Mouse (Mus musculus): ENCODE measurements around the gene Eepd1. TPM values are rescaled to one million over a fixed set of nuclear protein-coding genes. Genes with fewer than 3 reads are reported as not detected.

The Eepd1 gene
- polyA plus RNA-seq, 1 experiment from 2014 or later = 6.0 TPM

DNA sequence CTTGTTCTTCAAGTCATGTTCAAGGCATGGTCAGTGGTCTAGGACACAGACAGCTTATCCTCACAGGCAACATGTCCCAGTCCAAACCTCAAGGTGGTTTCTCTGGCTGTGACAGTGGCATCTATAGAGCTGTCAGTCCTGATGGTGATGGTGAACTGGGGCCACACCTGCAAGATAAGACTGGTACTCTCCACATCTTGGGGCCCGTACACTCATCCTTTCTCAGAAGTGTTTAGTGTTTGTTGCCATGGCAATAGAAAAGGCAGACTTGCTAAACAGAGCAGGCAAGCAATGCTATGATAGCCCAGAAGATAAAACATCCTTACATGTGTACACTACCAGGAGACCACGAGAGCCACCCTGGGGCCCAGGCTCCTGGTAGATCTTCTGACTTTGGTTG, 107.2 kb downstream of the Eepd1 start:
- no peak for DNase-seq (ENCODE audit: low spot score)
- Histone ChIP-seq H3K27me3 (replicated peaks; ENCODE audit: control insufficient read depth, insufficient read depth, low read length) (no peaks in the 10 kb centered on the region), H3K9ac (ENCODE audit: low read length) (no peak overlapping the region), H3K4me1 (replicated peaks; ENCODE audit: control insufficient read depth, insufficient read depth, low read length) (peaks cover 11% of the 10 kb centered on the region; the same call in 1 of the 2 replicates), H3K4me3 (ENCODE audit: low read depth, low read length) (no peak overlapping the region), H3K4me2 (ENCODE audit: low read length) (no peak overlapping the region), H3K36me3 (ENCODE audit: control insufficient read depth, insufficient read depth, low read length) (no peaks in the 10 kb centered on the region), H3K27ac (ENCODE audit: low read depth) (no peak overlapping the region), H3K9me3 (ENCODE audit: control insufficient read depth, low read length) (no peaks in the 10 kb centered on the region)
- ATAC-seq (replicated peaks; ENCODE audit: low FRiP score, low TSS enrichment, low read depth) = no peak
- 80% methylated on average over 2 of the region's 2 CpGs for WGBS

DNA sequence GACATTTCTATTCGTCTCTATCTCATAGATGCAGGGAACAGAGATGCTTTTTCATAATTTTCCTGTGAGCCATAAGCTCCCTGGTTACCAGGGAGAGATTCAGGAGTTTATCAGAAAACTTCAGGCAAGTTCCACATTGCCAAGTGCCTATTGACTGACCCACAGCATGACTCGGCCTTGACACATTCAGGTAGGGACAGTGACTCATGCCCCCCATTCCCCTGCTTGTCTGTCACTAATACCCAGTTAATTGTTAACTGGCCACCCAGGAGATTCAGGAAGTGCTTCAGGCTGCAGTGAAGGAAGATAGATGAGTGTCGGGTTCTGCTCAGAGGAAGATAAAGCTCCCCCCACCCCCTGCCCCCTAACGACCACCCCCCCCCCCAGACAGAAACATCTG, 109.4 kb downstream of the Eepd1 start:
- no peak overlapping the region for H3K9ac ChIP-seq (ENCODE audit: low read length)
- peaks cover 11% of the 10 kb centered on the region; the same call in 1 of the 2 replicates for H3K4me1 ChIP-seq (replicated peaks; ENCODE audit: control insufficient read depth, insufficient read depth, low read length)
- DNase-seq (ENCODE audit: low spot score) (no peak), ATAC-seq (replicated peaks; ENCODE audit: low FRiP score, low TSS enrichment, low read depth) (peak; percentile 26; the same call in 1 of the 2 replicates)
- no peaks in the 10 kb centered on the region for H3K36me3 ChIP-seq (ENCODE audit: control insufficient read depth, insufficient read depth, low read length)
- no peaks in the 10 kb centered on the region for H3K27me3 ChIP-seq (replicated peaks; ENCODE audit: control insufficient read depth, insufficient read depth, low read length)
- no peaks in the 10 kb centered on the region for H3K9me3 ChIP-seq (ENCODE audit: control insufficient read depth, low read length)
- H3K4me3 ChIP-seq (ENCODE audit: low read depth, low read length) = no peak overlapping the region
- H3K4me2 ChIP-seq (ENCODE audit: low read length) = no peak overlapping the region
- WGBS = 41% methylated on average over 4 of the region's 4 CpGs
- H3K27ac ChIP-seq (ENCODE audit: low read depth) = no peak overlapping the region

DNA sequence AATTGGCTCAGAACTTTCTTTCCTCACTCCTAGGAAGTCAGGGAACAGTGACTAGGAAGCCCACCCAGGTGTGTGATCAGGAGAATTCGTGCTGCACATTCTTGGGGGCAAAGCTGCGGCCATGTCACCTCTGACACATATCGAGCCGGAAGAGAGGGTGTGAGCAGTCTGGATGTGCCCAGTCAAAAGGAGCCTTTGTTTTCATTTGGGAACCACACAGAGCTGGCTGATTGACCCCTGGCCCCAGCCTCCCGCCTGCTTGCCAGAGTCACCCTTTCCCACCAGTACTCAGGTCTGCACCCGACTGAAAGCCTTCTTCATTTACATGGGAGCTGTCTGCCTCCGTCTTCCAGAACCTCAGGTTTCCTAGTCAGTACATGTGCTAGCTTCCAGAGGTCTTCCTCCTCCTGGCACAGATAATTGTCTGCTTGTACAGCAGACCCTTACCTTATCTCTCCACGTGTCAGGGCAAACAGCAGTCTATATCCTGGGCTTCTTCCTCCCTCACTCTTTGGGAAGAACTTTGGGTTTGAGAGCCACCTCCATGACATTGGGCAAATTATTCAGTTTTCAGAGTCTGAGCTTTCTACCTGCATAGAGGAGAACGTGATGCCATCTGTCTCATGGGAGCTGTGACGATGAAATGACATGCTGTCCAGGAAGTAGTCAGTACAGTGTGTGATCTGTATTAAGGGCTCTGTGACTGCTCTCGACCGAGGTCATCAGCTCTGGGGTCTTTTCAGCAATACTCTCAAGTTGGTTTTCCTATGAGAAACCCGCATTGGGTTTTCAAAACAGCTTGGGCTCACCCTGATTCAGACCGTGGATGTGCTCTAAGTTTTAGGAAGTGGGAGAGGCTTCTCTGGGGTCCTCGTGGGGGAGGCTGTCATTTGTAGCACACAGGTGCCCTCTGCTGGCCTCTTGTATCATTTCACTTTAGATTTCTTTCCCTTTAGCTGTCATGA, 110.3 kb downstream of the Eepd1 start:
- no peaks in the 10 kb centered on the region for H3K9me3 ChIP-seq (ENCODE audit: control insufficient read depth, low read length)
- H3K4me1 ChIP-seq (replicated peaks; ENCODE audit: control insufficient read depth, insufficient read depth, low read length) = peaks cover 11% of the 10 kb centered on the region; the same call in 1 of the 2 replicates
- H3K27me3 ChIP-seq (replicated peaks; ENCODE audit: control insufficient read depth, insufficient read depth, low read length) = no peaks in the 10 kb centered on the region

DNA sequence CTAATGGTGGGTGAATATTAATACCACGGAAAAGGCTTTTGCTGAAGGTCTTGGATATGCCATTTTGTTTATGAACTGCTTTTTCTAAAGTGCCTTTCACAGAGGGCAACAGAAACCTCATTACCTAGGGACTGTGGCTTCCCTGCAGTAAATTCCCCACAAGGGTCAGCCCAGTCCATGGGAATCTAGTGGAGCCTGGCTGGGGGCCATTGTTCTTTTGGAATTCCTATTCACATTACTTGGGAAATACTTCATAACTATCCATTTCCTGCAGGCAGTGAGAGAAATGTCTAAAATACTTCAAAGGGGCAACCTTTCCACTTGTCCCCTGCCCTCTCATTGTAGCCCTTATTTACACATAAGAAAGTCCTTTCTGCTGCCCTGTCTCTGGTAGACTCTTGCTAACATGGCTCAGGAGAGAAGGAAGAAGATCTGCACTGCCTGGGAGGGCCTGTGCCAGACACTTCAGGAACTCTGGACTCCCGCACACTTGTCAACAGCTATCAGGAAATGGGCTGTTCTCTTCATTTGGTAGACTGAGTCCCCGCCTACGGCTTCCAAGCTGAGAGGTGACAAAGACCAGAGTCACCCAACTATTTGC, 111.1 kb downstream of the Eepd1 start:
- H3K9me3 ChIP-seq (ENCODE audit: control insufficient read depth, low read length) = no peaks in the 10 kb centered on the region
- H3K4me2 ChIP-seq (ENCODE audit: low read length) = no peak overlapping the region
- ATAC-seq (replicated peaks; ENCODE audit: low FRiP score, low TSS enrichment, low read depth) (peak; percentile 33), DNase-seq (ENCODE audit: low spot score) (no peak)
- peaks cover 11% of the 10 kb centered on the region; the same call in 1 of the 2 replicates for H3K4me1 ChIP-seq (replicated peaks; ENCODE audit: control insufficient read depth, insufficient read depth, low read length)
- H3K9ac ChIP-seq (ENCODE audit: low read length) = no peak overlapping the region
- H3K4me3 ChIP-seq (ENCODE audit: low read depth, low read length) = no peak overlapping the region
- no peak overlapping the region for H3K27ac ChIP-seq (ENCODE audit: low read depth)
- H3K36me3 ChIP-seq (ENCODE audit: control insufficient read depth, insufficient read depth, low read length) = no peaks in the 10 kb centered on the region
- no peaks in the 10 kb centered on the region for H3K27me3 ChIP-seq (replicated peaks; ENCODE audit: control insufficient read depth, insufficient read depth, low read length)
- 55% methylated on average over 4 of the region's 4 CpGs for WGBS

More for the DNA sequence above, 110.3 kb downstream of the Eepd1 start:
- H3K9ac ChIP-seq (ENCODE audit: low read length) = no peak overlapping the region
- ATAC-seq (replicated peaks; ENCODE audit: low FRiP score, low TSS enrichment, low read depth) (peak; percentile 81), DNase-seq (ENCODE audit: low spot score) (peak; percentile 76)
- H3K27ac ChIP-seq (ENCODE audit: low read depth) = no peak overlapping the region
- WGBS = 38% methylated on average over 15 of the region's 15 CpGs
- peak overlapping the region; percentile 41 for H3K4me2 ChIP-seq (ENCODE audit: low read length)
- H3K36me3 ChIP-seq (ENCODE audit: control insufficient read depth, insufficient read depth, low read length) = no peaks in the 10 kb centered on the region
- H3K4me3 ChIP-seq (ENCODE audit: low read depth, low read length) = no peak overlapping the region

DNA sequence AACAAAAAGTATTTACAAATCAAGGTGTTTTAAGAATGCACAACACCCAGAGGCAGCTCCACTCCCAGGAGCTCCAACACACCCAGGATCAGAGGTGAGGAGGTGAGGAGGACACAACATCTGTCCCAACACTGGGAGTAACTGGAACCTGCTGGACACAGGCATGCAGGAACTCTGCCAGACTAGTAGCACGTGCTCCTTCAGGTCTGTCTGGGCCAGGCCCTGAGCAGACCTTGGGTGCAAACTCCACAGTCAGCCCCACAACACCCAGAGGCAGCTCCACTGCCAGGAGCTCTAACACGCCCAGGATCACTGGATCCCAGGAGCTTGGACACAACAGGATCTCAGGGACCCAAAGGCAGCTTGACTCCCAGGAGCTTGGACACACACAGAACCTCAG, 143.4 kb downstream of the Eepd1 start:
- H3K36me3 ChIP-seq (ENCODE audit: control insufficient read depth, insufficient read depth, low read length) = no peaks in the 10 kb centered on the region
- no peak overlapping the region for H3K27ac ChIP-seq (ENCODE audit: low read depth)
- ATAC-seq (replicated peaks; ENCODE audit: low FRiP score, low TSS enrichment, low read depth) (no peak), DNase-seq (ENCODE audit: low spot score) (no peak)
- H3K9ac ChIP-seq (ENCODE audit: low read length) = no peak overlapping the region
- H3K27me3 ChIP-seq (replicated peaks; ENCODE audit: control insufficient read depth, insufficient read depth, low read length) = no peaks in the 10 kb centered on the region
- 60% methylated on average over 2 of the region's 2 CpGs for WGBS
- H3K4me3 ChIP-seq (ENCODE audit: low read depth, low read length) = no peak overlapping the region
- no peaks in the 10 kb centered on the region for H3K9me3 ChIP-seq (ENCODE audit: control insufficient read depth, low read length)
- no peak overlapping the region for H3K4me2 ChIP-seq (ENCODE audit: low read length)
- no peaks in the 10 kb centered on the region for H3K4me1 ChIP-seq (replicated peaks; ENCODE audit: control insufficient read depth, insufficient read depth, low read length)

DNA sequence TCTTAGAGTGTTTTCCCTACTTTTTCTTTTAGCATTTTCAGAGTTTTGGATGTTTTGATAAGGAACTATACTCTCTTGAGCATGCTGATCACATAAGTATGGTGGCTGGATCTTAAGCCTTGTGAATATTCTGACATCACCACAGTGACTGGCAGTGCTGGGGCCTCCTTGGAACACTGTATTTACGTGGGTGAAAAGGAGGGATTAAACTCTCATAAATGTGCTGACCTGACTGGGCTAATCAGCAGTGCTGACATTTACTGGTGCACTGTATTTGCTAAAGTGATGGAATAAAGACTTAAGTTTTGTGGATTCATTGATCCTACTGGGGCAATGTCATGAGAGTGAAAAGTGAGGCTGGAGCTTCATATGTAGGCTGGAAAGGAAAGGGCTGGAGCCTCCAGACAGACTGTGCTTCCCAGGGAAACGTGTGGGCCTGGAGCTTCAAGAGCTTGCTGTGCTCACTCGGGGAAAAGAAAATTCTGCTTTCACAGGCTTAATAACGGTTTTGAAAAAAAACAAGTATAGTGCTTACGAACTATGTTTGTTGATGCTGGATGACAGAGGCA, 148.3 kb downstream of the Eepd1 start:
- Histone ChIP-seq H3K9me3 (ENCODE audit: control insufficient read depth, low read length) (no peaks in the 10 kb centered on the region), H3K4me1 (replicated peaks; ENCODE audit: control insufficient read depth, insufficient read depth, low read length) (no peaks in the 10 kb centered on the region), H3K36me3 (ENCODE audit: control insufficient read depth, insufficient read depth, low read length) (no peaks in the 10 kb centered on the region), H3K9ac (ENCODE audit: low read length) (no peak overlapping the region), H3K4me3 (ENCODE audit: low read depth, low read length) (no peak overlapping the region), H3K27ac (ENCODE audit: low read depth) (no peak overlapping the region), H3K4me2 (ENCODE audit: low read length) (no peak overlapping the region), H3K27me3 (replicated peaks; ENCODE audit: control insufficient read depth, insufficient read depth, low read length) (no peaks in the 10 kb centered on the region)
- WGBS = 62% methylated on average over 5 of the region's 5 CpGs
- ATAC-seq (replicated peaks; ENCODE audit: low FRiP score, low TSS enrichment, low read depth) = no peak
- no peak for DNase-seq (ENCODE audit: low spot score)

Other genes starting within 250 kb of the Eepd1 start
- gene Sept7, start 229.1 kb upstream of the Eepd1 start, polyA plus RNA-seq (2014; fragmentation: Nextera tagmentation; extraction: Ambion mirVana) = 233 and 267 TPM in 2 replicates

Measured in intestine, embryonic 14.5 days (tissue).